Mouse (Mus musculus) frontal cortex, postnatal 10 days (tissue): ENCODE data around the gene Ppp1r14b.

ENCODE experiments used
- DNase-seq, 2 experiments: peaks; one replicate each; pipeline ENCODE4 v3.0.0; 2022; ENCODE audit warnings: low spot score in 2 of 2, mixed read lengths in 1 of 2

The Ppp1r14b gene

DNA sequence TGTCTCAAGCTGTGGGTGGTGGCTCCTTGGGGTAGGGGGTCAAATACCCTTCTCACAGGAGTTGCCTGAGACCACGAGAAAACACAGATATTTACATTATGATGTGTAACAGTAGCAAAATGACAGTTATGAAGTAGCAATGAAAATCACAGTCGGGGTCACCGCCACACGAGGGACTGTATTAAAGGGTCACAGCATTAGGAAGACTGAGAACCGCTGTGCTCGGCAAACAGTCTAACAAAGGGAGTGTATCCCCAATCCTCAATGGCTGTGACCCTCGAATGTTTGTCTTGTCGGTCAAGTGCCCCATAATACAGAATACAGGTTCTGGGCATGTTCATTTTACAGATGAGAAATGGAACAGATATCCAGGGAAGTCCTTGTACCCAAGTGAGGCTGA lies 19.2 kb downstream of the Ppp1r14b start:
- no peak for DNase-seq

- DNase-seq = no peak
Observed at GRCm38 (mm10) chr19:6994489-6994888, 19.7 kb downstream of the Ppp1r14b start.

- no peak for DNase-seq
Observed at GRCm38 (mm10) chr19:6995255-6995991, 20.7 kb downstream of the Ppp1r14b start.

DNA sequence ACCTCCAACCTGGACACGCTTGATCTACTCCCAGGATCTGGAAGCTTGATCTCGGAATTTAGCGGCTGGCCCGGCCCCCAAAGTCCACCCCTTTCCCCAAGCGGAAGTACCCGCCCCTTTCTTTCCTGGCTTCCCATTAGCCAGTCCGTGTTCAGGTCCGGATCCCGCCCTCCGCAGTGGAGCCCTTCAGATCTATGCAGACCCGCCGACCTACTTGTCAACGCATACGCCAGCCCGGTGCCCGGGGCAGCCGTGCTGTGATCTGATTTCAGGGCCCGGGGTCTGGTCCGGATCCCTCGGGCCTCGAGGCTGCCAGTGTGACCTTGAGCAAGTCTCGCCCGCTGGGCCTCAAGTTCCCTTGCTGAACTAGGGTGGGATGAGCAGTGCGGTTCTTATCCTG lies 21.2 kb downstream of the Ppp1r14b start, which contains the start of the genes Nudt22 and Trpt1:
TSS of gene Nudt22 (minus strand) at position 112 of the 400 bp plus-strand sequence.
TSS of gene Trpt1 (plus strand) at position 126 of the 400 bp plus-strand sequence.
- DNase-seq = peak; percentile 69 to 79

DNA sequence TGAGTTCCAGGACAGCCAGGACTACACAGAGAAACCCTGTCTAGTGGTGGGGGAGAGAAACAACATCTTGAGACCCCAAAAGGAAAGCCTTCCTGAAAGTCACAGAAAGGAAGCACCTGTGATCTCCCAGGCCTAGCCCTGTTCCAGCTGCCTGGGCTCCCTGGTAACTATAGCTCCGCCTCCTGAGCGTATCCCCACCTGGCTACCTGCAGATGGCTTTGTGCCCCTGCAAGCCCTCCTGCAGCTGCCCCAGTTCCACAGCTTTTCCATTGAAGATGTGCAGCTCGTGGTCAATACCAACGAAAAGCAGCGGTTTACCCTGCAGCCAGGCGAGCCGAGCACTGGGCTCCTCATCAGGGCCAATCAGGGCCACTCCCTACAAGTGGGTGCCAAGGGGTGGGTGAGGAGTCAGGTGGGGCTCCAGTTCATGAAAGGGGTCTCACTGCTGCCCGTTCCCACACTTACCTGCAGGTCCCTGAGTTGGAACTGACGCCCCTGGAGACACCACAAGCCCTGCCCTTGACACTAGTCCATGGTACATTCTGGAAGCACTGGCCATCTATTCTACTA lies 23.0 kb downstream of the Ppp1r14b start:
- DNase-seq = no peak

DNA sequence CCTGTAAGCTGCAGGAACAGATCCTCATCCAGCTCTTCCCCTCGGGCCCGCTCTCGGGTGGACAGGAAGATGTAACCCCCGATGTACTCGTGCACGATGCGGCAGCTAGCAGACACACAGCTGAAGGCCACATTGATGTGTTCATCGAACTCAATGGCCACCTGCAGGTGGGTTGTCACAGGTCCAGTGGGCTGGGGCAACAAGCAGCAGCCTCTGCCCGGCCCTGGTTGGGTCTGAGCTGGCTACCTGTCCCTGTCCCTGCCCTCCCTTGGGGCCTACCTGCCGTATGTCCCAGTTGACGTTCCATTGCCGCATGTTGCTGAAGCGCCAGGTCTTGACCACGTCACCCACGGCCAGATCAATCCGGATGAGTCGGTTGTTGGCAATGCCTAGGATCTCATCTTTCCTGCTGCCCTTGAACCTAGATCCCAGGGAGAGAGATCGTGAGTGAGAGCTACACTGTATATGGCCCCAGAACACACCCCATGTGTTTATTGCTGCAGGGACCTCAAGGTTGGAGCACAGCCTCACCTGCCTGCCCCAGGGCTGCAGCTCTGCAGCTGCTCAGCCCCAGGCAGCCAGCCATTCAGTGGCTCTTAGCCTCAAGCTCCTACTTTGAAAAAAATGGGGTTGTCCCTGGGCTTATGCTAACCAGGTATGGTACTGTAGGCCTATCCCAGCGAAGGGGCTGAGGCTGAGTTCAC lies 24.7 kb downstream of the Ppp1r14b start:
- no peak for DNase-seq

GRCm38 (mm10) chr19:7006892-7007593 lies 32.3 kb downstream of the Ppp1r14b start:
- DNase-seq = no peak

DNA sequence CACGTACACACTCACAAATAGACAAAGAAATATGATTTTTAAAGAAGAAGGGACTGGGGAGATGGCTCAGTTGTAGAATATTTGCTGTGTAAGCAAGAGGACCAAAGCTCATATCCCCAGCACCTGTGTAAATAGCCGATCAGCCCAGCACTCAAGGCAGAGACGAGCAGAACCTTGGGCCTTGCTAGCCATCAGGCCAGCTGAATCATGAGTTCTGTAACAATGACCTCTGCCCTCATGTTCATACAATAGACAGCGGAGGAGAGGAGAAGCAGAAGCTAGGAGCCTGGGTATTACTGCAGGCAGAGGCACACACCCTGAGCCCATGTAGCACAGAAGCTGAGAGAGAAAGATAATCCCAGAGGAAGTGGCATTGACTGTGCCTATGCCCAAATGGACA lies 37.7 kb downstream of the Ppp1r14b start:
- DNase-seq = no peak

DNA sequence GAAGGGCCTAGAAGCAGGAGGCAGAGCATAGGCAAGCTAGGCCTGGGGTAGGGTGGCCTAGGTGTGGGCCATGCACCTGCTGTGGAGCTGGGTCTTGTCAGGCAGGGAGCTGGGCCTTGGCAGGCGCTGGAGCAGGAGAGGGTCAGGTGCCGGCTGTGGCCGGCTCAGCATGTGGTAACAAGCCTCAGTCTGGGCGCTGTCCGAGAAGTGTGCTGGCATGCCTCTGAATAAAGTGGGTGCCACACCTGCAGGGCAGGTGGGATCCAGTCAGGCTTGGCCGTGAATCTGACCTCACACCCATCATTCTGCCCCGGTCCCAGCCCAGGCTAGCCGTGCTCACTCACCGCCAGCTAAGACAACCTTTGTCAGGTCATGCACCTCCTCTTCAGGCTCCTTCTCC lies 39.2 kb downstream of the Ppp1r14b start:
- DNase-seq = no peak

- no peak for DNase-seq
Observed at GRCm38 (mm10) chr19:7014481-7015135, 39.8 kb downstream of the Ppp1r14b start.

GRCm38 (mm10) chr19:7017541-7018457 lies 43.0 kb downstream of the Ppp1r14b start:
- DNase-seq = no peak

- DNase-seq = no peak
Observed at GRCm38 (mm10) chr19:7018546-7018945, 43.8 kb downstream of the Ppp1r14b start.

- DNase-seq = peak in 1 of 2 experiments; percentile 54
Observed at GRCm38 (mm10) chr19:7019191-7019590, 44.4 kb downstream of the Ppp1r14b start, which contains the start of gene Fermt3. Gene Fermt3, minus strand, starts transcription at chr19:7019469.

DNA sequence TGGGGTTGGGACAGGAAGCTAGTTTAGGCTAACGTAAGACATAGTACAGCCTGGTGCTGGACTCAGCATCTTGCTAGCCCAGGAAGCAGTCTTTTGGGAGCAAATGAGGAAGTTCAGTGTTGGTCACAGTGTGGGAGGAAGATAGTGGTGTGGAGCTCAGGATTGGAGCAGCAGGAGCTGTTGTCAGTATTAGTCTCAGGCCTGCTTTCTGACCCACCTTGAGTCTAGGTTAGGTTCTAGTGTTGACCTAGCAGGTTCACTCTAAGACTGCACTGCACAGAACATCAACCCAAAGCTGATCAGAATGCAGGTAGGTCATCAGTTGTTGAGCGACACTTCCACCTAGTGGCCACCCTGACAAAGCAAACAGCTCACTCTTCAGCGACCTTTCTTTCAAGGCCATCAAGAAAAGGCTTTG lies 45.5 kb downstream of the Ppp1r14b start:
- DNase-seq = no peak
